Mouse (Mus musculus) lung, postnatal 0 days (tissue): ENCODE measurements around the gene Nr6a1. TPM values are rescaled to one million over a fixed set of nuclear protein-coding genes. Genes with fewer than 3 reads are reported as not detected.

Source experiments
- ATAC-seq: fragments of 200-750 bp; cut with Nextera tagmentation; 2 replicates; pipeline ENCODE4 v1.8.0; 2017; ENCODE audit warnings: moderate library complexity
- DNase-seq: peaks from one replicate; pipeline ENCODE4 v3.0.0-alpha.2; 2016; ENCODE audit warnings: low spot score
- H3K27ac ChIP-seq: fragments of 300-500 bp; sonication (generic); 2 replicates; pipeline ENCODE4 v1.5.1; 2014; ENCODE audit warnings: antibody characterized with exemption, mild to moderate bottlenecking, low read length, mixed read lengths
- H3K27me3 ChIP-seq: fragments of 300-500 bp; sonication (generic); replicated peaks from 2 replicates; pipeline ENCODE4 v1.6.1; 2014; ENCODE audit warnings: low read length, mixed read lengths; ENCODE audit not compliant: insufficient read depth
- H3K36me3 ChIP-seq: fragments of 300-500 bp; sonication (generic); 2 replicates; pipeline ENCODE4 v1.6.1; 2014; ENCODE audit warnings: low read length, mixed read lengths; ENCODE audit not compliant: insufficient read depth
- H3K4me1 ChIP-seq: fragments of 300-500 bp; sonication (generic); 2 replicates; pipeline ENCODE4 v1.6.1; 2014; ENCODE audit warnings: antibody characterized with exemption, low read depth, low read length, mixed read lengths; ENCODE audit not compliant: insufficient read depth
- H3K4me2 ChIP-seq: fragments of 300-500 bp; sonication (generic); replicated peaks from 2 replicates; pipeline ENCODE4 v1.6.1; 2014; ENCODE audit warnings: low read depth, mild to moderate bottlenecking, low read length, moderate library complexity, mixed read lengths
- H3K4me3 ChIP-seq: fragments of 300-500 bp; sonication (generic); 2 replicates; pipeline ENCODE4 v1.5.1; 2014; ENCODE audit warnings: low read depth, low read length
- H3K9ac ChIP-seq: fragments of 300-500 bp; sonication (generic); replicated peaks from 2 replicates; pipeline ENCODE4 v1.6.1; 2014; ENCODE audit warnings: low read depth, mild to moderate bottlenecking
- H3K9me3 ChIP-seq: fragments of 300-500 bp; sonication (generic); 2 replicates; pipeline ENCODE4 v1.6.1; 2016; ENCODE audit warnings: low read length, mixed read lengths
- CTCF ChIP-seq: IDR thresholded peaks from 2 replicates; pipeline ENCODE4 v1.5.1; 2016; ENCODE audit warnings: antibody characterized with exemption, mild to moderate bottlenecking
- EP300 ChIP-seq: IDR thresholded peaks from 2 replicates; pipeline ENCODE4 v1.6.1; 2016; ENCODE audit warnings: antibody characterized with exemption, mild to moderate bottlenecking, control low read depth
- WGBS: fragments of 180-500 bp; shearing (Covaris S2); extraction: QIAGEN DNeasy Blood & Tissue Kit; methylation state at CpG from one replicate; pipeline ENCODE4 v1.1.7; 2014; 5-methylcytosine and 5-hydroxymethylcytosine counted together
- microRNA-seq: library from miRNA; unstranded; fragments of <30 nt; microRNA quantifications from one replicate; pipeline ENCODE4, GENCODE M21; 2016
- polyA plus RNA-seq: library from polyadenylated mRNA; unstranded; fragments of >200 nt; fragmentation: Nextera tagmentation; extraction: Ambion mirVana; gene quantifications from 2 replicates; pipeline ENCODE4 v1.2.1, GENCODE M21; 2015

Nr6a1 gene
- polyA plus RNA-seq, 1 experiment from 2014 or later = 0.53 TPM

DNA sequence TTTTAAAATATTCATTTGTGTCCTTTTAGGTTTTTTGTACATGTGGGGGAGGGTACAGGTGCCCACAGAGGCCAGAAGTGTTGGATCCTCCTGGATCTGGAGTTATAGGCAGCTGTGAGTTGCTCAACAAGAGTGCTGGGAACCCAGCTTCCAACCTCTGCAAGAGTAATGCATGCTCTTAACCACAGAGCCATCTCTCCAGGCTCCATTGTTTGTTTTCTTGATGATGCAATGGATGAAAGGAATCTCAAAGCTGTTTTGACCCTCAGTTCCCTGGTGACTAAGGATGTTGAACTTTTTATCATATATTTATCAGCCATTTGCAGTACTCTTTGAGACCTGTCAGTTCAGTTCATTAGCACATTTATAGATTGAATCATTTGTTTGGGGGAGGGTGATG lies 248.5 kb downstream of the Nr6a1 start:
- Histone ChIP-seq H3K4me3 (no peak overlapping the region), H3K4me2 (no peak overlapping the region), H3K27ac (no peak overlapping the region), H3K9ac (no peak overlapping the region), H3K36me3 (no peaks in the 10 kb centered on the region), H3K4me1 (no peaks in the 10 kb centered on the region), H3K27me3 (no peaks in the 10 kb centered on the region), H3K9me3 (no peaks in the 10 kb centered on the region)
- no peak for TF ChIP-seq EP300
- no peak for TF ChIP-seq CTCF
- no peak for DNase-seq
- ATAC-seq = no peak

DNA sequence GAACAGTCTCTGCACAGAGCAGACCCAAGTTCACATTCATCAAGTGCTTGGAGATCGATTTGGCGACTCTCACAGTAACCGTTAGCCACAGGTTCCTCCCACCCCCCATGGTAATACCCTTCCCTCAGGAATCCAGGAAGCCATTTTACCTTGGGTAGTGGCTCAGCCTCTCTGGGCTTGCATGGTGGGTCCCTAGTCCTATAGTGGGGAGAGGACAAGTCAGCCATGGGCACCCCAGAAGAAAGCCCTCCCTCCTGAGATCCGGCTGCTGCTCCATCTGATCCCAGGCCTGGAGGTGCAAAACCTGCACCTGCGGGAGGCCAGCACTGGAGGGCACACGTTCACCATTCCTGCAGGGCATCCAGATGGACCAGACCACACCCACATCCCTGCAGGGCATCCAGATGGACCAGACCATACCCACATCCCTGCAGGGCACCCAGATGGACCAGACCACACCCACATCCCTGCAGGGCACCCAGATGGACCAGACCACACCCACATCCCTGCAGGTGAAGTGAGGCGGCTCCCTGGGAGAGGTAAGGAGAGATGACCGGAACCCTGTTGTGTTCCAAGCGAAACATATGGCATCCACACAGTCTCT lies 252.0 kb downstream of the Nr6a1 start:
- H3K36me3 ChIP-seq = no peaks in the 10 kb centered on the region
- H3K4me1 ChIP-seq = no peaks in the 10 kb centered on the region
- H3K4me3 ChIP-seq = no peak overlapping the region
- TF ChIP-seq CTCF = peak; percentile 66
- no peak for TF ChIP-seq EP300
- no peaks in the 10 kb centered on the region for H3K9me3 ChIP-seq
- no peak overlapping the region for H3K4me2 ChIP-seq
- H3K27ac ChIP-seq = no peak overlapping the region
- ATAC-seq = no peak; the same call in 1 of the 2 replicates
- no peaks in the 10 kb centered on the region for H3K27me3 ChIP-seq
- DNase-seq = no peak
- no peak overlapping the region for H3K9ac ChIP-seq
- WGBS = 49% methylated on average over 9 of the region's 9 CpGs

Small RNAs within 50 kb of the gene (microRNA-seq; reads per million reads assigned to microRNA genes)
- gene Mir181a-2 (57.8 reads per million, percentile 44 among the genes with 10 or more reads in this experiment), gene Mir181b-2 (458 reads per million, percentile 66 among the genes with 10 or more reads in this experiment)

Other genes starting within 250 kb of the Nr6a1 start
- gene Nr5a1, start 213.1 kb downstream of the Nr6a1 start, polyA plus RNA-seq = 0.08 and 0.15 TPM in 2 replicates
- 5.9 and 6.4 TPM in 2 replicates for gene Olfml2a, start 4.3 kb upstream of the Nr6a1 start, polyA plus RNA-seq
- 2.6 and 3.1 TPM in 2 replicates for gene Wdr38, start 69.8 kb upstream of the Nr6a1 start, polyA plus RNA-seq
- gene Arpc5l, start 77.7 kb upstream of the Nr6a1 start, polyA plus RNA-seq = 91.3 and 93.7 TPM in 2 replicates
- gene Rpl35, start 77.9 kb upstream of the Nr6a1 start, polyA plus RNA-seq = 675 and 704 TPM in 2 replicates
- gene Golga1, start 137.9 kb upstream of the Nr6a1 start, polyA plus RNA-seq = 22.2 and 23.2 TPM in 2 replicates